In the genomic region with DNA sequence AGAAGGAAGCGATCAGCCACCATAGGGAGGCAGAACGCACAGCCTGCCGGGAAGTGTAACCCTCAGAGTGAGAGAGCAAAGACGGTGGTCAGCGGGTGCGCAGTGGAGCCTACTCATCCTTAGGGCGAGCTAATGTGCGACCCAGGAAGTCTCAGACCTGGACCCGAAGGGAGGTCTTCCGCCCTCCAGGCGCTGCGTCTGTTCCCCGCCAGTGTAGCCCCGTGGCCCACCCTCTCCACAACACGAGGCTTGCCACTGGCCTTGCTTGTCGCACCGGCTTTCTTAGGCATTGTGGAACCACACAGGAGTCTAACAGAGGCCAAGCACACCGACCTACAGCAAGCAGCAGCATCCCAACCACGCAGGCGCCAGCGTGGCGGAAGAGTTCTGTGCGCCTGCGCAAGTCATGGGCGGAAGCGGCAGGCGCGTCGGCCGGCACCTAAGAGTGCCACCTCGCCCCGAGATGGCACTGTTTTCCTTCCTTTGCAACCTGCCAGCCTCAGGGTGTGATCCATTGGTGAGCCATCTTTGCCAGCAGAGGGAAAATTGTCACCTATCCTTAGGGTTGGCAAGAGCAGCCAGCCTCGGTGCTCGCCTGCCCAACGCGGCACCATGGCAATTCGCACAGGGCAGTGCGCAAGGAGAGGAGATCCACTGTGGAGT, we compare ENCODE assay signal across 8 mouse cellular contexts. TPM values are rescaled to one million over a fixed set of nuclear protein-coding genes. Genes with fewer than 3 reads are reported as not detected.
A peak's percentile ranks its signal among the peaks of the same experiment; 100 is the strongest.
DNase-seq lines count a peak whose midpoint lies in the region; ATAC-seq and TF ChIP-seq lines count a peak whose summit lies in the region.

A gene (minus strand): TSS at position 384 of the 663 bp plus-strand sequence.

- DNase-seq in c-Kit-positive CD71-positive TER-119-positive erythroid progenitor cells, embryonic 14.5 days (ENCODE audit: low spot score): peak; percentile 80
- DNase-seq in heart, postnatal 0 days (ENCODE audit: low spot score): peak; percentile 87
- DNase-seq in kidney, postnatal 4 days: peak; percentile 87 to 91

- TF ChIP-seq CTCF in E14TG2a.4 (conservative IDR thresholded peaks at IDR 0.05; ENCODE audit: low read length): no peak
- peak; percentile 61 for TF ChIP-seq CTCF in heart, postnatal 0 days (IDR thresholded peaks at IDR 0.05; ENCODE audit: low read depth)
- peak; percentile 29; the same call in 1 of the 2 replicates for TF ChIP-seq CTCF in testis, adult 2 months (IDR thresholded peaks at IDR 0.05; ENCODE audit: control insufficient read depth, insufficient read depth, insufficient replicate concordance, low read depth, low read length)

- peak; percentile 95 for ATAC-seq in forebrain, embryonic 12.5 days (ENCODE audit: low FRiP score)
- ATAC-seq in heart, postnatal 0 days (ENCODE audit: insufficient read depth, low read depth): peak; percentile 94
- peak; percentile 88 for ATAC-seq in liver, embryonic 16.5 days (ENCODE audit: low read depth)
- ATAC-seq in neural tube, embryonic 13.5 days (ENCODE audit: low read depth): peak; percentile 96

- H3K36me3 ChIP-seq in E14TG2a.4 (ENCODE audit: insufficient read depth, low read length): peaks cover 27% of the 10 kb centered on the region
- H3K36me3 ChIP-seq in forebrain, embryonic 12.5 days (replicated peaks): peaks cover 21% of the 10 kb centered on the region
- H3K36me3 ChIP-seq in heart, postnatal 0 days (replicated peaks; ENCODE audit: control insufficient read depth, insufficient read depth, low read length): peaks cover 30% of the 10 kb centered on the region
- peaks cover 7% of the 10 kb centered on the region; the same call in 1 of the 2 replicates for H3K36me3 ChIP-seq in liver, embryonic 16.5 days (ENCODE audit: control insufficient read depth, insufficient read depth)
- peaks cover 33% of the 10 kb centered on the region for H3K36me3 ChIP-seq in neural tube, embryonic 13.5 days
- H3K36me3 ChIP-seq in testis, adult 2 months (ENCODE audit: control insufficient read depth, insufficient read depth, low read length): peaks cover 2% of the 10 kb centered on the region; the same call in 1 of the 2 replicates

- no peaks in the 10 kb centered on the region for H3K27me3 ChIP-seq in E14TG2a.4 (ENCODE audit: insufficient read depth, low read length)
- no peaks in the 10 kb centered on the region for H3K27me3 ChIP-seq in forebrain, embryonic 12.5 days
- H3K27me3 ChIP-seq in heart, postnatal 0 days (ENCODE audit: control insufficient read depth, insufficient read depth, low read length): no peaks in the 10 kb centered on the region
- H3K27me3 ChIP-seq in liver, embryonic 16.5 days (ENCODE audit: control insufficient read depth, insufficient read depth, low read depth, low read length): no peaks in the 10 kb centered on the region; the same call in 1 of the 2 replicates
- no peaks in the 10 kb centered on the region for H3K27me3 ChIP-seq in neural tube, embryonic 13.5 days
- no peaks in the 10 kb centered on the region for H3K27me3 ChIP-seq in testis, adult 2 months (ENCODE audit: control insufficient read depth, insufficient read depth, low read length)

- no peaks in the 10 kb centered on the region for H3K9me3 ChIP-seq in E14TG2a.4 (ENCODE audit: low read length)
- H3K9me3 ChIP-seq in forebrain, embryonic 12.5 days: no peaks in the 10 kb centered on the region
- H3K9me3 ChIP-seq in heart, postnatal 0 days (replicated peaks; ENCODE audit: control insufficient read depth, low read length): no peaks in the 10 kb centered on the region
- H3K9me3 ChIP-seq in liver, embryonic 16.5 days (replicated peaks; ENCODE audit: control insufficient read depth, low read length): no peaks in the 10 kb centered on the region
- H3K9me3 ChIP-seq in neural tube, embryonic 13.5 days: no peaks in the 10 kb centered on the region

- H3K27ac ChIP-seq in forebrain, embryonic 12.5 days: peak within 1 kb of the TSS; percentile 96
- H3K27ac ChIP-seq in heart, postnatal 0 days (ENCODE audit: low read depth): peak within 1 kb of the TSS; percentile 94
- peak within 1 kb of the TSS; percentile 95 for H3K27ac ChIP-seq in liver, embryonic 16.5 days (ENCODE audit: low read length)
- H3K27ac ChIP-seq in neural tube, embryonic 13.5 days (replicated peaks): peak within 1 kb of the TSS; percentile 99
- peak within 1 kb of the TSS; percentile 75 for H3K27ac ChIP-seq in testis, adult 2 months (ENCODE audit: control insufficient read depth, insufficient read depth, low read depth, low read length)

- peak; percentile 94 for TF ChIP-seq POLR2A in testis, adult 2 months (IDR thresholded peaks at IDR 0.05; ENCODE audit: control insufficient read depth, low read depth, low read length)

- peak within 1 kb of the TSS; percentile 63 for H3K4me2 ChIP-seq in forebrain, embryonic 12.5 days
- peak within 1 kb of the TSS; percentile 70 for H3K4me2 ChIP-seq in heart, postnatal 0 days (ENCODE audit: low read depth, low read length)
- peak within 1 kb of the TSS; percentile 84 for H3K4me2 ChIP-seq in liver, embryonic 16.5 days (ENCODE audit: low read depth, low read length)
- peak within 1 kb of the TSS; percentile 77 for H3K4me2 ChIP-seq in neural tube, embryonic 13.5 days

- under 1% methylated on average over 38 of the region's 38 CpGs for whole genome bisulfite sequencing in forebrain, embryonic 12.5 days
- under 1% methylated on average over 38 of the region's 38 CpGs for WGBS in heart, postnatal 0 days
- under 1% methylated on average over 37 of the region's 38 CpGs for WGBS in liver, embryonic 16.5 days (ENCODE audit: insufficient replicate concordance)
- 0% methylated on average over 38 of the region's 38 CpGs for WGBS in neural tube, embryonic 13.5 days

- peaks cover 20% of the 10 kb centered on the region for H3K4me1 ChIP-seq in E14TG2a.4 (replicated peaks; ENCODE audit: low read depth, low read length)
- H3K4me1 ChIP-seq in forebrain, embryonic 12.5 days: peaks cover 12% of the 10 kb centered on the region
- peaks cover 9% of the 10 kb centered on the region for H3K4me1 ChIP-seq in heart, postnatal 0 days (ENCODE audit: control insufficient read depth, insufficient read depth)
- H3K4me1 ChIP-seq in liver, embryonic 16.5 days (ENCODE audit: control insufficient read depth, low read depth, low read length): peaks cover 11% of the 10 kb centered on the region
- H3K4me1 ChIP-seq in neural tube, embryonic 13.5 days (replicated peaks): peaks cover 22% of the 10 kb centered on the region
- peaks cover 5% of the 10 kb centered on the region for H3K4me1 ChIP-seq in testis, adult 2 months (ENCODE audit: control insufficient read depth, insufficient read depth, low read length)

- H3K9ac ChIP-seq in forebrain, embryonic 12.5 days: peak within 1 kb of the TSS; percentile 83
- H3K9ac ChIP-seq in heart, postnatal 0 days (replicated peaks; ENCODE audit: low read depth, low read length): peak within 1 kb of the TSS; percentile 58
- peak within 1 kb of the TSS; percentile 81 for H3K9ac ChIP-seq in liver, embryonic 16.5 days (ENCODE audit: low read depth, low read length)
- H3K9ac ChIP-seq in neural tube, embryonic 13.5 days: peak within 1 kb of the TSS; percentile 87

- TF ChIP-seq EP300 in heart, postnatal 0 days (IDR thresholded peaks at IDR 0.05; ENCODE audit: low read depth): no peak

- peak within 1 kb of the TSS; percentile 89 for H3K4me3 ChIP-seq in E14TG2a.4 (replicated peaks; ENCODE audit: low read length)
- H3K4me3 ChIP-seq in forebrain, embryonic 12.5 days (replicated peaks): peak within 1 kb of the TSS; percentile 62
- H3K4me3 ChIP-seq in heart, postnatal 0 days (ENCODE audit: low read depth, low read length): peak within 1 kb of the TSS; percentile 57
- H3K4me3 ChIP-seq in liver, embryonic 16.5 days (ENCODE audit: low read depth, low read length): peak within 1 kb of the TSS; percentile 79
- H3K4me3 ChIP-seq in neural tube, embryonic 13.5 days: peak within 1 kb of the TSS; percentile 63
- peak within 1 kb of the TSS; percentile 86 for H3K4me3 ChIP-seq in testis, adult 2 months (ENCODE audit: control insufficient read depth, low read depth, low read length)

RNA-seq across cellular contexts. Expression of the gene that starts here (rescaled TPM):
- polyA plus RNA-seq in forebrain, embryonic 12.5 days (2016; fragmentation: Nextera tagmentation; extraction: Ambion mirVana): 42.2 and 43.3 TPM in 2 replicates
- 28.7 and 33.4 TPM in 2 replicates for total RNA-seq in heart, postnatal 0 days (2014; rRNA removed; ENCODE audit: low replicate concordance)
- 34.6 and 38.5 TPM in 2 replicates for polyA plus RNA-seq in heart, postnatal 0 days (2015; fragmentation: Nextera tagmentation; extraction: Ambion mirVana)
- polyA plus RNA-seq in liver, embryonic 16.5 days (2015; fragmentation: Nextera tagmentation; extraction: Ambion mirVana): 19.0 and 19.2 TPM in 2 replicates
- polyA plus RNA-seq in neural tube, embryonic 13.5 days (2015; fragmentation: Nextera tagmentation; extraction: Ambion mirVana): 47.7 and 54.4 TPM in 2 replicates
- 12.8 and 15.4 TPM in 2 replicates for polyA plus RNA-seq in testis, adult 2 months (2012; rRNA removed)

Comparison
In these comparisons a context has a peak if more than half of its experiments do, and no peak if none do; other contexts are left out.
1. Peak in every context shown above with its lines: DNase-seq, ATAC-seq, H3K4me3 ChIP-seq and H3K27ac ChIP-seq.